Mouse (Mus musculus) E14TG2a.4 (cell line): Measurements from ENCODE around the gene Lmo7.

ENCODE experiments used
- CTCF ChIP-seq: conservative IDR thresholded peaks from 2 replicates; pipeline ENCODE4 v1.5.1; 2014; ENCODE audit warnings: low read length
- NANOG ChIP-seq: IDR thresholded peaks from 2 replicates; pipeline ENCODE4 v1.6.1; 2014; ENCODE audit warnings: borderline replicate concordance, low read length, mixed read lengths

DNA sequence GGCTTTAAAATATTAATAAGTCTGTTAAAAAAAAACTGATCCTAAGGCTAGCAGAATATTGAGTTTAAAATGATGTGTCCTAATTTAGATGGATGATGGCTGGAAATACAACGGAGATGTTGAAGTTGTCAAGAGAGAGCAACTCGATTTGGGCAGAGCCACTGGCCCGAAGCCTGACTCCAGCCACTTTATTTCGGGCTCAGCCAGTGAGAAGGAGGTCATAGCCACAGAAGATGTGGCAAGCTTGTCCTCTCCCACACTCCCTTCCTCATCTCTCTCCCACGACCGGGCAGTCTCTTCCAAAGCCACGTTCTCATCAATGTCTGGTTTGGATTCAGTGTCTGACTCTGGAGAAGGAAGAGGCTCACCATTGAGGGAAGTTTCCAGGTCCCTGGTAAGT lies 172.2 kb downstream of the Lmo7 start:
- no peak for TF ChIP-seq CTCF
- TF ChIP-seq NANOG, result no peak
